Mouse (Mus musculus): Measurements from ENCODE around the gene Gm49027. TPM values are rescaled to one million over a fixed set of nuclear protein-coding genes. Genes with fewer than 3 reads are reported as not detected.
"Not testable (repeated sequence)": the region's sequence is repeated elsewhere in the genome, so short reads cannot be mapped to it uniquely, and the experiment has no call there.

Gm49027 gene
- polyA plus RNA-seq, 1 experiment from 2014 or later: 1.2 TPM

DNA sequence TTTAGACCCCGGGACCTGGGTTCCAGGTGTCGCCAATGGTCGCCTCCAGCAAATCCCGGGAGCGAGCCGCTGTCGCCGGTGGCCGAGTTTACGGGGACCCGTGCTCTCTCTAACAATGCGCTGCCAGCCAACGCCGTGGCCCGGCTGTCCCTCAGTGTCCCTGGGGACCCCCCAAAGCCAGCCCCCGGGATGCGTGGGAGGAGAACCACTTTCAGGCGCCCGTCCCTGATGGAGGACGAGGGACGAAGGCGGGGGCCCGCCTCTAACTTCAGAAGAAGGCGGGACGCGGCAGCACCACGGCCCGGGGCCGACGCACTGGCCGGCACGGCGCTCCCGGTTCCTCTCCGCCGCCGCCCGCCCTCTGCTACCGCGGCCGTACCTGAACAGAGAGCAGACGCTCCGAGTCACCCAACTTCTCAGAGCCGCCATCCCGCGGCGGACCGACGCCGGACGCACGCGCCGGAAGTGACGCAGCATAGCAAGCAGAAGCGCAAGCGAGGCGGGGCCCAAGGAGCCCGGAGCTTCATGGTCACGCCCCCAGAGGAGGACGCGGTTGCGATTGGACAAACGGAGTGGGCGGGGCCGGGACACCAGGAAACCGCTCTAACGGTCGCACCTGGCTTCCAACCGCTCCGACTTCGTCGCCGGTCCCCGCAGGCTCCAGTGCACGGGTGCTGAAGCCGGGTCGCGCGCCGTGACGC lies 1.4 kb downstream of the Gm49027 start, which contains the start of gene Diablo:
Gene Diablo, minus strand, starts transcription at position 485 of the 701 bp plus-strand sequence.
- H3K9me3 ChIP-seq (replicated peaks): no peaks in the 10 kb centered on the region
- H3K36me3 ChIP-seq (ENCODE audit: poor library complexity, severe bottlenecking): peaks cover 24% of the 10 kb centered on the region
- H3K4me1 ChIP-seq: peaks cover 27% of the 10 kb centered on the region
- peak within 1 kb of the TSS; percentile 83 for H3K9ac ChIP-seq
- WGBS: under 1% methylated on average over 78 of the region's 82 CpGs
- peak within 1 kb of the TSS; percentile 92 for H3K4me2 ChIP-seq
- H3K27me3 ChIP-seq: no peaks in the 10 kb centered on the region
- H3K27ac ChIP-seq: peak within 1 kb of the TSS; percentile 60; the same call in 1 of the 2 replicates
- peak; percentile 98 for ATAC-seq
- peak within 1 kb of the TSS; percentile 92 for H3K4me3 ChIP-seq

DNA sequence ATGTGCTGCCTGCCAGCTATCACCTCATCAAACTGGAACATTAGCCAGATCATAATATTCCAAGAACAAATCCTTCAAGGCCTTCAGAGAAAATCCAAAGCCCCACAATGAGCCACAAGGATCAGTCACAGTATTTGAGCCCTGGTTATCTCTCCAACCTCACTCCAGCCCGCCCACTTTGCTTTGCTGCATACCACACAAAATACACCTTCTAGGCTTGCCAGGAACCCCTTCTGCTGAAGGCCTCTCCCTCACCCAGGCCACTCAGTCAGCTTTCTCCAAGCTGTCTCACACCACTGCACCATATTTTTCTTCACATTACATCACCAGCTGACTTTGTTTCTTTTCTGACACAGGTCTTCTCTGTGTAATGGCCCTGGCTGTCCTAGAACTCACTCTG lies 3.1 kb downstream of the Gm49027 start:
- H3K9ac ChIP-seq: no peak overlapping the region

DNA sequence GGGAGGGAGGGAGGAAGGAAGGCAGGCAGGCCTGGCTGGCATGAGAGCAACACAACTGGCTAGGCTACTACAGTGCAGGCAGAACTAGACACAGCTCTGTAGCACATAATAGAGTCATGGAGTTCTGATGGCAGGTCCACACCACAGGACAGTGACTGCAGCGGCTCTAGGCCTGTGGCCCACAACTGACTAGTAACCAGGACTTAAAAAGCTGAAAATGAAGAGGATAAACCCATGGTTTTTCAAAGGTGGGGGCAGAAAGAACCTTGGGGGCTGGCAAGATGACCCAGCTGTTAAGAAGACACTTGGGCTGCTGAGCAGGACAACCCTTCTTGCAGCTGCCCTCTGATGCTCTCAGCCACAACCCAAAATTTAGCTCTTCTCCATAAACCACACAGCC lies 3.7 kb downstream of the Gm49027 start:
- no peaks in the 10 kb centered on the region for H3K9me3 ChIP-seq (replicated peaks)
- H3K9ac ChIP-seq: no peak overlapping the region; the same call in 1 of the 2 replicates
- H3K36me3 ChIP-seq (ENCODE audit: poor library complexity, severe bottlenecking): peaks cover 32% of the 10 kb centered on the region
- no peak overlapping the region for H3K27ac ChIP-seq
- H3K4me1 ChIP-seq: peaks cover 27% of the 10 kb centered on the region
- no peak overlapping the region for H3K4me3 ChIP-seq
- WGBS: 89% methylated on average over 1 of the region's 1 CpGs
- H3K27me3 ChIP-seq: no peaks in the 10 kb centered on the region
- ATAC-seq: no peak
- no peak overlapping the region for H3K4me2 ChIP-seq

More for the DNA sequence above, 3.1 kb downstream of the Gm49027 start:
- Histone ChIP-seq H3K27ac (no peak overlapping the region), H3K27me3 (no peaks in the 10 kb centered on the region), H3K36me3 (ENCODE audit: poor library complexity, severe bottlenecking) (peaks cover 27% of the 10 kb centered on the region), H3K4me2 (0 out of 2 replicates have a peak overlapping the region, but pooled peaks have one; percentile 10), H3K4me3 (no peak overlapping the region), H3K4me1 (peaks cover 27% of the 10 kb centered on the region), H3K9me3 (replicated peaks) (no peaks in the 10 kb centered on the region)
- WGBS: 86% methylated on average over 1 of the region's 1 CpGs
- ATAC-seq: no peak

DNA sequence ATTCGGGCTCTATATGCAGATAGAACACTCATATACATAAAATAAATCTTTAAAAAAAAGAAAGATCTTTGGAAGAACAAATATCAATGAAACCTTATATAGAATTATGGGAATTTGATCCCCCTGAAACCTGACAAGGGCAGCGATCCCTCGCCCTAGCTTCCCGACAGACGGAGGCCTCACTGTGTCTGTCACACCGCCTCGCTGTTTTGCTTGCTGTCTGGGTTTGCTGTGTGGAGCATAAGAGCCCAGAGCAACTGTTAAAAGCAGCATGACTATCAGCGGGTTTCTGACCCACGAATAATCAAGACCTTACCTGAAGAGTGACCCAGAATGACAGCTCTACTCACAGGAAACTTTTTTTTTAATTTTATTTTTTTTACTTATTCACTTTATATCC lies 4.6 kb downstream of the Gm49027 start:
- WGBS: 88% methylated on average over 9 of the region's 9 CpGs
- Histone ChIP-seq H3K27me3 (no peaks in the 10 kb centered on the region), H3K4me2 (no peak overlapping the region), H3K4me1 (peaks cover 27% of the 10 kb centered on the region), H3K9ac (no peak overlapping the region), H3K9me3 (replicated peaks) (no peaks in the 10 kb centered on the region), H3K36me3 (ENCODE audit: poor library complexity, severe bottlenecking) (peaks cover 42% of the 10 kb centered on the region), H3K27ac (no peak overlapping the region), H3K4me3 (no peak overlapping the region)
- ATAC-seq: no peak

- H3K27ac ChIP-seq: no peak overlapping the region
- no peak for ATAC-seq
- peaks cover 85% of the 10 kb centered on the region for H3K36me3 ChIP-seq (ENCODE audit: poor library complexity, severe bottlenecking)
- H3K27me3 ChIP-seq: no peaks in the 10 kb centered on the region
- 90% methylated on average over 5 of the region's 5 CpGs for WGBS
- no peaks in the 10 kb centered on the region for H3K4me1 ChIP-seq
- H3K4me3 ChIP-seq: no peak overlapping the region
- H3K9ac ChIP-seq: no peak overlapping the region
- no peaks in the 10 kb centered on the region for H3K9me3 ChIP-seq (replicated peaks)
- no peak overlapping the region for H3K4me2 ChIP-seq
These were observed 10.4 kb downstream of the Gm49027 start for GRCm38 (mm10) chr5:123514871-123515270.

DNA sequence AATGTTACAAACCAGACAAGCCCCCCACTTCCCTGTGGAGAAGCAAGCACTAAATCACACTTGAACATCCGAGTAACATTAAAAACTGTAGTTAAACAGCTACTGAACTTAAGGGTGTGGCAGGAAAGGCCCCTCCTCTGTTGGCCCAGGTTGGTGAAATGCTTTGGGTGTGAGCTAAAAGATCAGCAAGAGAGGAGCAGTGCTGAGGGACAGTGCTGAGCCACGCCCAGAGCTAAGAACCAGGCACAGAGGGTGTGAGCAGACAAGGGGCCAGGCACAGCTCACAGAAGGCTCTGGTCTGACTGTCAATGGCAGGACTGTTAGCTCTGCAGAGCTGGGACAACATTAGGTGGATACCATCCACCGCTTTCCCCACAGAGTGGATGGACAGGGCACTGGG lies 13.2 kb downstream of the Gm49027 start:
- H3K27me3 ChIP-seq: no peaks in the 10 kb centered on the region
- ATAC-seq: no peak
- no peaks in the 10 kb centered on the region for H3K9me3 ChIP-seq (replicated peaks)
- H3K4me3 ChIP-seq: no peak overlapping the region
- no peak overlapping the region for H3K9ac ChIP-seq
- peaks cover 59% of the 10 kb centered on the region for H3K36me3 ChIP-seq (ENCODE audit: poor library complexity, severe bottlenecking)
- no peak overlapping the region for H3K4me2 ChIP-seq
- WGBS: 82% methylated on average over 3 of the region's 3 CpGs
- peaks cover 17% of the 10 kb centered on the region for H3K4me1 ChIP-seq
- H3K27ac ChIP-seq: no peak overlapping the region

DNA sequence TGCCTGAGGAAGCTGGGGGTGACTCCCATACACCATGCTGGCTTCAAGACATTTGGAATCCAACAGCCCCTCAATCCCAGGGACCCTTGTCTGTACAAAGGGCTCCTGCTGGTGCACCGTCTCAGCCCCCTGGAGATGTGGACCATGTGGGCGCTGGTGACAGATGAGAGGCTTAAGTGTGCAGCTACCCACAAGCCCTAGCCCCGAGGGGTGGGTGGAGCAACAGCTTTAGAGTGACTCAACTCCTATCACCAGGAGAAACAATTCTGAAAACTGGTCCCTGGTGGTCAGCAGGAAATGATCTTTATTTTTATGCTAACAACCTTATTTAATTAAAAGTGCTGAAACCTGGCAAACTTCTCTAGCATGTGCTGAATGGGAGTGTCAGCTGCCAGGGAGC lies 13.9 kb downstream of the Gm49027 start:
- not testable (repeated sequence) for H3K4me2 ChIP-seq; H3K4me3 ChIP-seq; ATAC-seq; H3K27me3 ChIP-seq; H3K9ac ChIP-seq; H3K27ac ChIP-seq; H3K9me3 ChIP-seq (replicated peaks)
- WGBS: 77% methylated on average over 3 of the region's 3 CpGs
- Histone ChIP-seq H3K36me3 (ENCODE audit: poor library complexity, severe bottlenecking) (peaks cover 52% of the 10 kb centered on the region), H3K4me1 (peaks cover 17% of the 10 kb centered on the region)

- H3K9ac ChIP-seq: 0 out of 2 replicates have a peak within 1 kb of the TSS, but pooled peaks have one; percentile 5
- H3K27ac ChIP-seq: no peak within 1 kb of the TSS; the same call in 1 of the 2 replicates
- H3K27me3 ChIP-seq: no peaks in the 10 kb centered on the region
- H3K4me3 ChIP-seq: peak within 1 kb of the TSS; percentile 65
- peaks cover 40% of the 10 kb centered on the region for H3K36me3 ChIP-seq (ENCODE audit: poor library complexity, severe bottlenecking)
- no peak for ATAC-seq
- H3K9me3 ChIP-seq (replicated peaks): no peaks in the 10 kb centered on the region
- 92% methylated on average over 5 of the region's 5 CpGs for WGBS
- H3K4me2 ChIP-seq: peak within 1 kb of the TSS; percentile 86
- peaks cover 17% of the 10 kb centered on the region for H3K4me1 ChIP-seq
These were observed 15.1 kb downstream of the Gm49027 start, which contains the start of gene B3gnt4 for GRCm38 (mm10) chr5:123510160-123510559. Gene B3gnt4, plus strand, starts transcription at chr5:123510460.

- no peak; the same call in 1 of the 2 replicates for ATAC-seq
- Histone ChIP-seq H3K36me3 (ENCODE audit: poor library complexity, severe bottlenecking) (peaks cover 28% of the 10 kb centered on the region), H3K4me3 (peak overlapping the region; percentile 65), H3K4me1 (peaks cover 17% of the 10 kb centered on the region), H3K4me2 (peak overlapping the region; percentile 86), H3K27me3 (no peaks in the 10 kb centered on the region), H3K9ac (peak overlapping the region; percentile 77), H3K27ac (no peak overlapping the region), H3K9me3 (replicated peaks) (no peaks in the 10 kb centered on the region)
- 3% methylated on average over 12 of the region's 12 CpGs for WGBS
These were observed 16.4 kb downstream of the Gm49027 start for GRCm38 (mm10) chr5:123508921-123509320.

GRCm38 (mm10) chr5:123507936-123508723 lies 17.2 kb downstream of the Gm49027 start:
- H3K27me3 ChIP-seq: no peaks in the 10 kb centered on the region
- H3K36me3 ChIP-seq (ENCODE audit: poor library complexity, severe bottlenecking): peaks cover 27% of the 10 kb centered on the region
- H3K9ac ChIP-seq: peak overlapping the region; percentile 77
- H3K27ac ChIP-seq: no peak overlapping the region; the same call in 1 of the 2 replicates
- H3K4me1 ChIP-seq: peaks cover 24% of the 10 kb centered on the region
- peak; percentile 92 for ATAC-seq
- H3K9me3 ChIP-seq (replicated peaks): no peaks in the 10 kb centered on the region
- H3K4me3 ChIP-seq: peak overlapping the region; percentile 65
- under 1% methylated on average over 58 of the region's 59 CpGs for WGBS
- H3K4me2 ChIP-seq: peak overlapping the region; percentile 86

DNA sequence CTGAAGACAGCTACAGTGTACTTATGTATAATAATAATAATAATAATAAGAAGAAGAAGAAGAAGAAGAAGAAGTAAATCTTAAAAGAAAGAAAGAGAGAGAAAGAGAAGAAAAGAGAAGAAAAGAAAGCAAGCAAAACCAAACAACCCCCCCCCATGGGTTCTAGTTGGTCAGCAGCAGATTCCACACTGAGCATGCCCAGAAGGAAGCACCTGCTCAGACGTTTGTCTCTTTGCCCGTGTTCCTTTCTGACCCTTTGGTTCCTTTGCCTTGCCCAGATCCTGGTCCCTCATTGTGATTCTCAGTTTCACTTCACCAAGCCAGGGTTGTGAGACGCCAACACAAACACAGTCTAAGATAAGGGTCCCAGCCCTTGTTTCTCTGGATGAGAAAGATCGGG lies 23.3 kb downstream of the Gm49027 start:
- Histone ChIP-seq H3K4me3 (no peak overlapping the region), H3K4me1 (peaks cover 17% of the 10 kb centered on the region), H3K9me3 (replicated peaks) (no peaks in the 10 kb centered on the region), H3K36me3 (ENCODE audit: poor library complexity, severe bottlenecking) (no peaks in the 10 kb centered on the region), H3K9ac (no peak overlapping the region), H3K4me2 (no peak overlapping the region), H3K27ac (no peak overlapping the region), H3K27me3 (no peaks in the 10 kb centered on the region)
- no peak for ATAC-seq
- 84% methylated on average over 4 of the region's 4 CpGs for WGBS

DNA sequence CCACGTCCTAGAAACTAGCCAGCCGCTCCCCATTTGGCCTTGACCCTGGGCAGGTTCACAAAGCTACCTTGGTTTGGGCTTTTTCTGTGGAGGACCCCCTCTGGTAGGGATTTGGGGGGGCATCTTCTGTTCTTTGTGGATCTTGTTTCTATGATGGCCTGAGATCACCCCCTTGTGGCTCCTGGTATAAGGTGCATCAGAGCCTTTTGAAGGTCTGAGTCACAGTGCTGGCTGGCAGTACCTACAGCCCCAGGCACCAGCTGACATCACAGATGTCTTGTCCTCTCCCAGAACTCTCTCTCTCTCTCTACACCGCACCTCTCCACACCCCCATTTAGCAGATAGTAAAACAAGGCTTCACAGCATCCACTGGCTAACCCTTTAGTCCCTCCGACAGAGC lies 25.6 kb downstream of the Gm49027 start:
- Histone ChIP-seq H3K9ac (no peak overlapping the region), H3K36me3 (ENCODE audit: poor library complexity, severe bottlenecking) (no peaks in the 10 kb centered on the region), H3K4me1 (peaks cover 17% of the 10 kb centered on the region), H3K27me3 (no peaks in the 10 kb centered on the region), H3K4me2 (no peak overlapping the region), H3K9me3 (replicated peaks) (no peaks in the 10 kb centered on the region), H3K27ac (no peak overlapping the region), H3K4me3 (no peak overlapping the region)
- ATAC-seq: no peak
- 49% methylated on average over 4 of the region's 4 CpGs for WGBS

Measured in forebrain, embryonic 13.5 days (tissue).